Mouse (Mus musculus): ENCODE measurements at regions not wholly inside any gene's neighbourhood (a gene's known extent, or its start where the extent isn't known, plus 50 kb on each side); places are given as distances from the start of the nearest gene placed in this dataset.
"Not testable (repeated sequence)": the region's sequence is repeated elsewhere in the genome, so short reads cannot be mapped to it uniquely, and the experiment has no call there.

GRCm38 (mm10) chr9:9316021-9316420 is 77.1 kb upstream of the Arhgap42 start:
- Histone ChIP-seq H3K4me1 (no peaks in the 10 kb centered on the region), H3K27ac (replicated peaks) (no peak overlapping the region), H3K36me3 (no peaks in the 10 kb centered on the region), H3K9me3 (no peaks in the 10 kb centered on the region), H3K27me3 (replicated peaks) (no peaks in the 10 kb centered on the region), H3K9ac (no peak overlapping the region), H3K4me3 (no peak overlapping the region), H3K4me2 (no peak overlapping the region)
- no peak for ATAC-seq (ENCODE audit: extremely low read depth, insufficient number of reproducible peaks, low FRiP score, low TSS enrichment)
- WGBS: 79% methylated on average over 4 of the region's 4 CpGs

GRCm38 (mm10) chr9:9312274-9312673 is 73.4 kb upstream of the Arhgap42 start:
- Histone ChIP-seq H3K4me2 (no peak overlapping the region), H3K9ac (no peak overlapping the region), H3K4me1 (no peaks in the 10 kb centered on the region), H3K27me3 (replicated peaks) (no peaks in the 10 kb centered on the region), H3K9me3 (no peaks in the 10 kb centered on the region; the same call in 1 of the 2 replicates), H3K36me3 (no peaks in the 10 kb centered on the region), H3K27ac (replicated peaks) (no peak overlapping the region), H3K4me3 (no peak overlapping the region)
- no peak for ATAC-seq (ENCODE audit: extremely low read depth, insufficient number of reproducible peaks, low FRiP score, low TSS enrichment)

GRCm38 (mm10) chr9:9311627-9312265 is 72.8 kb upstream of the Arhgap42 start:
- no peak overlapping the region for H3K27ac ChIP-seq (replicated peaks)
- no peaks in the 10 kb centered on the region for H3K4me1 ChIP-seq
- no peaks in the 10 kb centered on the region; the same call in 1 of the 2 replicates for H3K9me3 ChIP-seq
- H3K4me2 ChIP-seq: no peak overlapping the region
- ATAC-seq (ENCODE audit: extremely low read depth, insufficient number of reproducible peaks, low FRiP score, low TSS enrichment): no peak
- H3K9ac ChIP-seq: no peak overlapping the region
- H3K36me3 ChIP-seq: no peaks in the 10 kb centered on the region
- no peak overlapping the region for H3K4me3 ChIP-seq
- no peaks in the 10 kb centered on the region for H3K27me3 ChIP-seq (replicated peaks)
- 87% methylated on average over 1 of the region's 2 CpGs for WGBS

DNA sequence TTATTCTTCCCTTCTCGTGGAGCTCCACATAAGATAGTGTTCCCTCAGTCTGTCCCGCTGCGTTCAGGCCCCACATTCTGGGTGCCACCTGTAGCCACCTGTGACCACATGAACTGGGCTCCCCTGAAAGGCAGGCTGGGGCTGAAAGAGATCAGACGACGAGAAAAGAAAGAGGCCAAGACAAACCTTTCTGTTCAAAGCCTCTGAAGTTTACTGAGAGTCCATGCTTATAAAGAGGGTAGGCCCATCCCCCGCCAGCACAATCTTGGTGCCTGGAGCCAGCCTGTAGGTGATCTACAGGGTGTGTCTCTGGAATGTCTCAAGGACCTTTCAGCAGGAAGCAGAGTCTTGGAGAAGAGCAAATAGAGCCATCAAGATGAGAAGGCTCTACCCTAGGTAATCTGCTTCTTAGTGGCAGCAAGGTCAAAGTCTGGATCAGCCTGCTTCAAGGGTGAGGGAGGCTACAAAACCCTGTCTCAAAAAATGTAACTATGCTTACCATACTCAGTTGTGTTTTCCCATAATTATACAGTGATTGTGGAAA is 72.2 kb upstream of the Arhgap42 start:
- not testable (repeated sequence) for H3K27me3 ChIP-seq (replicated peaks); H3K27ac ChIP-seq (replicated peaks); H3K36me3 ChIP-seq; H3K4me3 ChIP-seq; H3K4me2 ChIP-seq; H3K4me1 ChIP-seq; H3K9me3 ChIP-seq; H3K9ac ChIP-seq; ATAC-seq (ENCODE audit: extremely low read depth, insufficient number of reproducible peaks, low FRiP score, low TSS enrichment)
- 78% methylated on average over 6 of the region's 6 CpGs for WGBS

DNA sequence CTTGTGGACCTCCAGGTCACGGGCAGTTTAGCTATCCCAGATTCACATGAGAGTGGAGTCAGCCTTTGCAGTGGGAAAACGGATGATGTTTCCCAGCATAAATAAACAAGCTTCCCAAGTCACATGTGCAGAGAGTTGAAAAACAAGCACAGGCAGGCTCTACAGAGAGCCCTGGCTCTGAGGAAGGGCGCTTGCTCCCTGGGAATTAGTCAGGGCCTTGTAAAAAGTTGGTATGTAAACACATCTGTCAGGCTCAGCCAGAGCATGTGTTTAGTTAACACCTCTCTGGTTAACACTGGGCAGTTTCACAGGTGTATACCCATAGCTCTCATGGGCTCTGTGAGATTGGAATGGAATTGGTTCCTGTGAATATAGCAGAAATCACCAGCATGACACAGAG is 51.9 kb upstream of the Arhgap42 start:
- Histone ChIP-seq H3K4me1 (no peaks in the 10 kb centered on the region), H3K36me3 (no peaks in the 10 kb centered on the region), H3K4me3 (no peak overlapping the region), H3K27ac (replicated peaks) (no peak overlapping the region), H3K4me2 (no peak overlapping the region), H3K9ac (no peak overlapping the region), H3K27me3 (replicated peaks) (no peaks in the 10 kb centered on the region), H3K9me3 (no peaks in the 10 kb centered on the region)
- 48% methylated on average over 3 of the region's 3 CpGs for WGBS
- no peak for ATAC-seq (ENCODE audit: extremely low read depth, insufficient number of reproducible peaks, low FRiP score, low TSS enrichment)

GRCm38 (mm10) chr9:9289570-9289969 is 50.7 kb upstream of the Arhgap42 start:
- no peak overlapping the region for H3K4me2 ChIP-seq
- no peak overlapping the region for H3K4me3 ChIP-seq
- H3K9ac ChIP-seq: no peak overlapping the region
- H3K4me1 ChIP-seq: no peaks in the 10 kb centered on the region
- no peaks in the 10 kb centered on the region for H3K36me3 ChIP-seq
- no peaks in the 10 kb centered on the region for H3K9me3 ChIP-seq
- 72% methylated on average over 6 of the region's 6 CpGs for WGBS
- H3K27me3 ChIP-seq (replicated peaks): no peaks in the 10 kb centered on the region
- no peak overlapping the region for H3K27ac ChIP-seq (replicated peaks)
- no peak for ATAC-seq (ENCODE audit: extremely low read depth, insufficient number of reproducible peaks, low FRiP score, low TSS enrichment)
